ENCODE assay signal across 9 mouse cellular contexts in the genomic region with DNA sequence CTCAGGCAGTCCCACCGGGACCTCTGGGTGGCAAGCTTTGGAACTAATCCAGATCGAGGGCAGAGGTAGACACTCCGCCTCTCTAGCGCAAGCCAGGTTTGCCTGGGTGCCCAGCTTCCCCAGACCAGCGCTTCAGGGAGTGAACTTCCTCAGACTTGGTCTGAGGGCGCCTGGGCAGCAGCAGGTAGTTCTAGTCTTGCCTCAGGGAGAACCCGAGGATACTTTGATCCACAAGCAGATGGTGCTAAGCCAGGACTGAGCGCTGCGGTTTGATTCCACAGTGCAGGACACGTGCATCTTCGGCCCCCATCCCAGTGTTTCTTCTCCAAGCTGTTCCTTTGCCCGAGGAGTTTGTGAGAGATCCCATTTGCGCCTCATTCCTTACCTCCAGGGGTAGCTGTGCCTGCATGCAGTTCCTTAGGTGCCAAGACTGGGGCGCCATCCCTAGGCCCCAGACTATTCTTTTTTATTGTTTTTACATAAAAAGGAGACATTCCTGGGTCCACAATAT.
DNase-seq lines count a peak whose midpoint lies in the region; ATAC-seq and TF ChIP-seq lines count a peak whose summit lies in the region.
"Had no signal": no experiment of that assay in that cellular context is flagged by ENCODE, and none has a peak within 500 bp of the region (broad histone marks: within the 10 kb centered on the region; RNA-seq: fewer than 3 reads in every experiment).

No protein-coding gene starts in this region.

- H3K27ac ChIP-seq in cortical plate, adult 2 months (ENCODE audit: insufficient read depth, low read length) = peak overlapping the region; percentile 30; the same call in 1 of the 2 replicates
- no peak overlapping the region for H3K27ac ChIP-seq in hindbrain, embryonic 15.5 days (replicated peaks)
- H3K27ac ChIP-seq in midbrain, embryonic 11.5 days (ENCODE audit: low read depth, low read length) = no peak overlapping the region
- no peak overlapping the region for H3K27ac ChIP-seq in heart, adult 2 months

- no peaks in the 10 kb centered on the region for H3K9me3 ChIP-seq in E14TG2a.4 (ENCODE audit: low read length)
- H3K9me3 ChIP-seq in hindbrain, embryonic 15.5 days = no peaks in the 10 kb centered on the region
- H3K9me3 ChIP-seq in midbrain, embryonic 11.5 days (ENCODE audit: control insufficient read depth, low read length) = no peaks in the 10 kb centered on the region

- TF ChIP-seq EP300 in heart, adult 2 months (IDR thresholded peaks at IDR 0.05; ENCODE audit: insufficient read depth, low read depth, low read length) = no peak

- ATAC-seq in hindbrain, embryonic 15.5 days (ENCODE audit: low FRiP score, low read depth) = no peak
- ATAC-seq in midbrain, embryonic 11.5 days (ENCODE audit: low FRiP score) = no peak

- peak overlapping the region; percentile 98 for H3K4me2 ChIP-seq in hindbrain, embryonic 15.5 days
- peak overlapping the region; percentile 97 for H3K4me2 ChIP-seq in midbrain, embryonic 11.5 days

- peaks cover 17% of the 10 kb centered on the region for H3K4me1 ChIP-seq in E14TG2a.4 (replicated peaks; ENCODE audit: low read depth, low read length)
- H3K4me1 ChIP-seq in cortical plate, adult 2 months (ENCODE audit: control insufficient read depth, insufficient read depth, low read length) = no peaks in the 10 kb centered on the region; the same call in none of the 2 replicates
- H3K4me1 ChIP-seq in hindbrain, embryonic 15.5 days (replicated peaks) = peaks cover 26% of the 10 kb centered on the region
- peaks cover 7% of the 10 kb centered on the region for H3K4me1 ChIP-seq in midbrain, embryonic 11.5 days (ENCODE audit: control insufficient read depth, insufficient read depth, low read length)
- H3K4me1 ChIP-seq in heart, adult 2 months (ENCODE audit: control insufficient read depth, insufficient read depth, low read length) = no peaks in the 10 kb centered on the region

- H3K4me3 ChIP-seq in E14TG2a.4 (replicated peaks; ENCODE audit: low read length) = peak overlapping the region; percentile 78
- H3K4me3 ChIP-seq in cortical plate, adult 2 months (ENCODE audit: insufficient read depth, low read length) = peak overlapping the region; percentile 64
- peak overlapping the region; percentile 68 for H3K4me3 ChIP-seq in hindbrain, embryonic 15.5 days
- H3K4me3 ChIP-seq in midbrain, embryonic 11.5 days (ENCODE audit: low read depth, low read length) = peak overlapping the region; percentile 48; the same call in 1 of the 2 replicates
- no peak overlapping the region for H3K4me3 ChIP-seq in heart, adult 2 months

- intact Hi-C loops in heart, adult 2 months (cut with DNase I) = no loop called here

- TF ChIP-seq CTCF in E14TG2a.4 (conservative IDR thresholded peaks at IDR 0.05; ENCODE audit: low read length) = no peak
- TF ChIP-seq CTCF in cortical plate, adult 2 months (IDR thresholded peaks at IDR 0.05; ENCODE audit: extremely low read depth, insufficient read depth, low read length) = peak; percentile 24; the same call in 1 of the 2 replicates
- TF ChIP-seq CTCF in heart, adult 2 months (IDR thresholded peaks at IDR 0.05) = no peak

- no peaks in the 10 kb centered on the region for H3K79me2 ChIP-seq in heart, adult 2 months (replicated peaks; ENCODE audit: control insufficient read depth, insufficient read depth, low read length)

- H3K36me3 ChIP-seq in E14TG2a.4 (ENCODE audit: insufficient read depth, low read length) = no peaks in the 10 kb centered on the region
- H3K36me3 ChIP-seq in hindbrain, embryonic 15.5 days = no peaks in the 10 kb centered on the region
- H3K36me3 ChIP-seq in midbrain, embryonic 11.5 days (ENCODE audit: control insufficient read depth, insufficient read depth, low read length) = no peaks in the 10 kb centered on the region
- H3K36me3 ChIP-seq in heart, adult 2 months (ENCODE audit: control insufficient read depth, insufficient read depth, low read length) = no peaks in the 10 kb centered on the region
- H3K36me3 ChIP-seq: G1E had no signal

- 0 out of 2 replicates have a peak, but pooled peaks have one; percentile 5 for TF ChIP-seq POLR2A in cortical plate, adult 2 months (IDR thresholded peaks at IDR 0.05; ENCODE audit: extremely low read depth, insufficient read depth, low read length)
- TF ChIP-seq POLR2A in heart, adult 2 months (IDR thresholded peaks at IDR 0.05; ENCODE audit: insufficient read depth, low read depth, low read length) = no peak

- WGBS in hindbrain, embryonic 15.5 days = 6% methylated on average over 14 of the region's 14 CpGs
- 7% methylated on average over 14 of the region's 14 CpGs for WGBS in midbrain, embryonic 11.5 days
- 5% methylated on average over 14 of the region's 14 CpGs for WGBS in heart, adult 2 months

- peak; percentile 86 for DNase-seq in midbrain, embryonic 11.5 days (ENCODE audit: low spot score, missing footprints)
- DNase-seq in lung, postnatal 36 days = no peak
- DNase-seq in ovary, postnatal 10 days (ENCODE audit: low spot score) = no peak
- no peak for DNase-seq in heart, adult 2 months
- no peak for DNase-seq in thymus, postnatal 10 days (ENCODE audit: low spot score in 2 of 2)

- H3K9ac ChIP-seq in hindbrain, embryonic 15.5 days = peak overlapping the region; percentile 74
- no peak overlapping the region; the same call in 1 of the 2 replicates for H3K9ac ChIP-seq in midbrain, embryonic 11.5 days (ENCODE audit: low read length)
- H3K9ac ChIP-seq in heart, adult 2 months (ENCODE audit: low read depth, low read length) = no peak overlapping the region

- H3K27me3 ChIP-seq in E14TG2a.4 (ENCODE audit: insufficient read depth, low read length) = peaks cover 89% of the 10 kb centered on the region
- H3K27me3 ChIP-seq in hindbrain, embryonic 15.5 days = peaks cover 17% of the 10 kb centered on the region
- peaks cover 35% of the 10 kb centered on the region for H3K27me3 ChIP-seq in midbrain, embryonic 11.5 days (ENCODE audit: control insufficient read depth, insufficient read depth, low read length)
- peaks cover 7% of the 10 kb centered on the region; the same call in 1 of the 2 replicates for H3K27me3 ChIP-seq in heart, adult 2 months (ENCODE audit: control insufficient read depth, insufficient read depth, low read length)
